Mouse (Mus musculus) myocyte (in vitro differentiated cells): ENCODE data around the gene Golga2. TPM values are rescaled to one million over a fixed set of nuclear protein-coding genes. Genes with fewer than 3 reads are reported as not detected.

Source experiments
- H3K27me3 ChIP-seq: one replicate; pipeline ENCODE4 v1.6.1; 2011; ENCODE audit not compliant: control insufficient read depth, insufficient read depth, insufficient read length
- H3K36me3 ChIP-seq: one replicate; pipeline ENCODE4 v1.6.1; 2011; ENCODE audit not compliant: control insufficient read depth, insufficient read depth
- H3K4me2 ChIP-seq: one replicate; pipeline ENCODE4 v1.6.1; 2011; ENCODE audit warnings: low read depth, control low read depth
- H3K4me3 ChIP-seq: one replicate; pipeline ENCODE4 v1.5.1; 2011; ENCODE audit warnings: mild to moderate bottlenecking, control low read depth, moderate library complexity
- H3K79me2 ChIP-seq: one replicate; pipeline ENCODE4 v1.6.1; 2011; ENCODE audit not compliant: control insufficient read depth, insufficient read depth
- H3ac ChIP-seq: one replicate; pipeline ENCODE4 v1.6.1; 2011; ENCODE audit not compliant: control insufficient read depth, insufficient read length
- CEBPB ChIP-seq: IDR thresholded peaks from 2 replicates; pipeline ENCODE4 v1.6.1; 2011; ENCODE audit warnings: mild to moderate bottlenecking, moderate library complexity; ENCODE audit not compliant: poor library complexity, insufficient read depth, severe bottlenecking
- E2F4 ChIP-seq: IDR thresholded peaks from one replicate; pipeline ENCODE4 v1.6.1; 2011; ENCODE audit warnings: mild to moderate bottlenecking, control low read depth, moderate library complexity; ENCODE audit not compliant: insufficient read depth
- MAX ChIP-seq: IDR thresholded peaks from one replicate; pipeline ENCODE4 v1.6.1; 2011; ENCODE audit warnings: low read depth, mild to moderate bottlenecking, control low read depth
- MYOD1 ChIP-seq, 3 experiments: IDR thresholded peaks; one replicate each; pipeline ENCODE4 v1.6.1; 2011; ENCODE audit warnings: control low read depth in 2 of 3, low read depth in 2 of 3, mild to moderate bottlenecking in 2 of 3, moderate library complexity in 1 of 3; ENCODE audit not compliant: insufficient read length in 2 of 3, control insufficient read depth in 1 of 3
- MYOG ChIP-seq, 3 experiments: IDR thresholded peaks; one replicate each; pipeline ENCODE4 v1.6.1; 2011; ENCODE audit warnings: control low read depth in 2 of 3, low read depth in 2 of 3, mild to moderate bottlenecking in 2 of 3; ENCODE audit not compliant: insufficient read length in 2 of 3, control insufficient read depth in 1 of 3, insufficient read depth in 1 of 3
- POLR2A ChIP-seq: IDR thresholded peaks from one replicate; pipeline ENCODE4 v1.6.1; 2011; ENCODE audit warnings: low read depth, mild to moderate bottlenecking, control low read depth, moderate library complexity; ENCODE audit not compliant: insufficient read length
- POLR2AphosphoS2 ChIP-seq: IDR thresholded peaks from one replicate; pipeline ENCODE4 v1.6.1; 2011; ENCODE audit warnings: low read depth, control low read depth; ENCODE audit not compliant: insufficient read length
- REST ChIP-seq: IDR thresholded peaks from one replicate; pipeline ENCODE4 v1.6.1; 2011; ENCODE audit warnings: mild to moderate bottlenecking, control low read depth, moderate library complexity; ENCODE audit not compliant: insufficient read depth, insufficient read length
- SRF ChIP-seq: IDR thresholded peaks from one replicate; pipeline ENCODE4 v1.6.1; 2011; ENCODE audit warnings: low read depth; ENCODE audit not compliant: control insufficient read depth, insufficient read length
- TCF12 ChIP-seq: IDR thresholded peaks from one replicate; pipeline ENCODE4 v1.6.1; 2011; ENCODE audit warnings: mild to moderate bottlenecking, control low read depth; ENCODE audit not compliant: poor library complexity, insufficient read depth, severe bottlenecking
- TCF3 ChIP-seq: IDR thresholded peaks from one replicate; pipeline ENCODE4 v1.6.1; 2011; ENCODE audit warnings: low read depth, control low read depth; ENCODE audit not compliant: insufficient read length
- USF1 ChIP-seq: IDR thresholded peaks from one replicate; pipeline ENCODE4 v1.6.1; 2011; ENCODE audit warnings: low read depth, mild to moderate bottlenecking, control low read depth, moderate library complexity
- polyA plus RNA-seq: library from polyadenylated mRNA; unstranded; fragments of >200 nt; fragmentation: generic; extraction: Trizol; gene quantifications from one replicate; pipeline ENCODE4 v1.2.1, GENCODE M21; 2012; ENCODE audit warnings: missing spikeins

Golga2 gene
- polyA plus RNA-seq, 1 experiment = 60.7 TPM

DNA sequence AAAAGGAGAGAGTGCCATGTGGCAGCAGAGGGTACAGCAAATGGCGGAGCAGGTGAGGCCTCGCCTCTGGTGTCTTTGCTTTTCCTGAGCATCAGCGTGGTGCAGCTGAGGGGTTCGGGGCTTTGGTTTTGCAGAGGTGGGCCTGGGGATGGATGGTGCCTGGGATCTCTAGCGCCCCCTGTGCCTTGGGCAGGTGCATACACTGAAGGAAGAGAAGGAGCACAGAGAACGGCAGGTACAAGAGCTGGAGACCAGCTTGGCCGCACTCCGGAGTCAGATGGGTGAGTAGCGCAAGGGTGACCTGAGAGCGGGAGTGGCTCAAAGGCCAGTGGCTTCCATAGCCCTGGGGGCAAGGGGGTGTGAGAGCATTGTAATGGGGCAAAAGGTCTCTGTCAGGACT is 15.8 kb downstream of the Golga2 start:
- H3K36me3 ChIP-seq = peaks cover 27% of the 10 kb centered on the region
- TF ChIP-seq TCF12 (no peak), USF1 (no peak), POLR2AphosphoS2 (no peak), MAX (no peak), TCF3 (no peak)
- H3K27me3 ChIP-seq = no peaks in the 10 kb centered on the region
- no peak overlapping the region for H3K4me2 ChIP-seq
- no peak overlapping the region for H3ac ChIP-seq
- H3K79me2 ChIP-seq = no peaks in the 10 kb centered on the region
- no peak overlapping the region for H3K4me3 ChIP-seq

GRCm38 (mm10) chr2:32304145-32304832 is 17.1 kb downstream of the Golga2 start:
- Histone ChIP-seq H3K27me3 (no peaks in the 10 kb centered on the region), H3K4me2 (no peak overlapping the region), H3ac (no peak overlapping the region), H3K4me3 (no peak overlapping the region), H3K36me3 (peaks cover 18% of the 10 kb centered on the region), H3K79me2 (no peaks in the 10 kb centered on the region)
- no peak for TF ChIP-seq POLR2A
- TF ChIP-seq REST = no peak
- TF ChIP-seq POLR2AphosphoS2 = peak; percentile 20
- no peak for TF ChIP-seq TCF12

DNA sequence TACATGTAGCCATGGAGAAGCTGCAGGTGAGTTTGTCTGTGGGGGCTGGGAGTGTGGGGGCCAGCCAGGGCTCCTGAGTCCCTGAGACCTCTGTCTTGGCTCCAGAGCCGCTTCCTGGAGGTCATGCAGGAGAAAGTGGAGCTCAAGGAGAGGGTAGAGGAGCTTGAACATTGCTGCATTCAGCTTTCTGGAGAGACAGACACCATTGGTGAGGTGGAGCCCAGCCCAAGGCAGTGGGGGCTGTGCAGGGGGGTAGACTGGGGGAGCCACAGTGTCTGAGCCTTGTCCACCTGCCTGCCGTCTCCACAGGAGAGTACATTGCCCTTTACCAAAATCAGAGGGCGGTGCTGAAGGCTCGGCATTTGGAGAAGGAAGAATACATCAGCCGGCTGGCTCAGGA is 18.5 kb downstream of the Golga2 start:
- Histone ChIP-seq H3ac (no peak overlapping the region), H3K36me3 (peaks cover 18% of the 10 kb centered on the region), H3K4me3 (no peak overlapping the region), H3K27me3 (no peaks in the 10 kb centered on the region), H3K4me2 (no peak overlapping the region), H3K79me2 (no peaks in the 10 kb centered on the region)
- TF ChIP-seq E2F4 (no peak), USF1 (no peak), TCF3 (no peak), SRF (no peak), POLR2AphosphoS2 (no peak), REST (no peak), CEBPB (no peak), POLR2A (no peak), MAX (no peak), TCF12 (no peak), MYOD1 (IDR thresholded peaks at IDR 0.05; ENCODE audit: control insufficient read depth in 1 of 3, insufficient read length in 2 of 3, low read depth in 2 of 3) (no peak), MYOG (IDR thresholded peaks at IDR 0.05; ENCODE audit: control insufficient read depth in 1 of 3, insufficient read depth in 1 of 3, insufficient read length in 2 of 3, low read depth in 2 of 3) (no peak)

GRCm38 (mm10) chr2:32306176-32306575 is 19.0 kb downstream of the Golga2 start:
- no peak for TF ChIP-seq TCF12
- no peak for TF ChIP-seq MYOD1 (IDR thresholded peaks at IDR 0.05; ENCODE audit: control insufficient read depth in 1 of 3, insufficient read length in 2 of 3, low read depth in 2 of 3)
- no peak for TF ChIP-seq REST
- no peak for TF ChIP-seq POLR2AphosphoS2
- no peak for TF ChIP-seq TCF3
- TF ChIP-seq SRF = no peak
- TF ChIP-seq MAX = no peak
- no peak for TF ChIP-seq MYOG (IDR thresholded peaks at IDR 0.05; ENCODE audit: control insufficient read depth in 1 of 3, insufficient read depth in 1 of 3, insufficient read length in 2 of 3, low read depth in 2 of 3)
- TF ChIP-seq CEBPB = no peak
- TF ChIP-seq POLR2A = no peak
- TF ChIP-seq USF1 = no peak
- TF ChIP-seq E2F4 = no peak
- Histone ChIP-seq H3K79me2 (no peaks in the 10 kb centered on the region), H3ac (no peak overlapping the region), H3K4me2 (no peak overlapping the region), H3K4me3 (no peak overlapping the region), H3K27me3 (no peaks in the 10 kb centered on the region), H3K36me3 (peaks cover 18% of the 10 kb centered on the region)

GRCm38 (mm10) chr2:32307247-32307798 is 20.1 kb downstream of the Golga2 start:
- TF ChIP-seq TCF3 (no peak), SRF (no peak), MAX (no peak), POLR2A (no peak), MYOD1 (IDR thresholded peaks at IDR 0.05; ENCODE audit: control insufficient read depth in 1 of 3, insufficient read length in 2 of 3, low read depth in 2 of 3) (no peak), E2F4 (no peak), POLR2AphosphoS2 (no peak), MYOG (IDR thresholded peaks at IDR 0.05; ENCODE audit: control insufficient read depth in 1 of 3, insufficient read depth in 1 of 3, insufficient read length in 2 of 3, low read depth in 2 of 3) (no peak), CEBPB (no peak), TCF12 (no peak), REST (no peak), USF1 (no peak)
- H3K4me3 ChIP-seq = no peak overlapping the region
- peaks cover 14% of the 10 kb centered on the region for H3K36me3 ChIP-seq
- no peaks in the 10 kb centered on the region for H3K27me3 ChIP-seq
- H3K79me2 ChIP-seq = no peaks in the 10 kb centered on the region
- no peak overlapping the region for H3K4me2 ChIP-seq
- no peak overlapping the region for H3ac ChIP-seq
